Mouse (Mus musculus): ENCODE results near the gene Acad11.

- TF ChIP-seq CTCF (IDR thresholded peaks at IDR 0.05; ENCODE audit: extremely low read depth, insufficient read depth, insufficient read length, insufficient replicate concordance), result no peak
- TF ChIP-seq POLR2A (IDR thresholded peaks at IDR 0.05; ENCODE audit: low read depth, low read length), result no peak
Observed at GRCm38 (mm10) chr9:104014526-104014925, 48.7 kb upstream of the Acad11 start.
